Mouse (Mus musculus): Measurements from ENCODE around the gene Gm37419.

Gm37419 gene

DNA sequence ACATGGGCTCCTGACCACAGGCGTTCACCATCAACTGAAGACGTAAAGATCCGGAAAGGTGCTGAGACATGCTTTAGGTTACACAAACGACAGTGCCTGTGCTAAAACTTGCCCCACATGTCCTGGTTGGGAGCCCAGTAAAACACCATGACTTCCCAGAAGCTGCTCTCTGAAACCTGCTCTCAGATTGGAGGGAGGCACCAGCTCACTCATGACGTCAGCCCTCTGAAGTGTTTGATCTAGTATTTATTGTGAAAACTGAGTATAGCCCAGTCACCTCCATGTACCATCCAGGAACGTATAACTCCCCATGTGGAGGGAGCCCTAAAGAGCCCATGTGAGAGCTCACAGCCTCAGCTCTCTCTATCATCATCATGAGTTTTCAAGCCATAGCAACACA lies 9.6 kb downstream of the Gm37419 start:
- DNase-seq, result no peak

DNA sequence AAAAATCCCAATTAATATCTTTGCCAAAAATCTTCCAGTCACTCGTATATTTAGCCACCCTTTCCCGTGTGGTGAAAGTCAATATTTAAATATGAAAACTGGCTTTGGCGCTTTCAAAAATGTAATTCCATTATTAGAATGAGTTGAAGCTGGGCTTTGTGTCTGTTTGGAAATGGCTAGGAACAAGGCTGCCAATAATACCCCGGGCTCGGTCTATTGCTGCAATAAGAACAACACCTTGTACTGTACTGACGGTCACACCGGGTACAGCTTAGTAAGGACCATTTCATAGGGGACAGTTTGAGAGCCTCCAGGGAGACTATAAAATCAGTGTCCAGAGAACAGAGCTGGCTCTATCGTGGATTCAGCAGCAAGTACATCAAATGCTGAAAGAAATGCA lies 17.6 kb downstream of the Gm37419 start:
- no peak for DNase-seq

DNA sequence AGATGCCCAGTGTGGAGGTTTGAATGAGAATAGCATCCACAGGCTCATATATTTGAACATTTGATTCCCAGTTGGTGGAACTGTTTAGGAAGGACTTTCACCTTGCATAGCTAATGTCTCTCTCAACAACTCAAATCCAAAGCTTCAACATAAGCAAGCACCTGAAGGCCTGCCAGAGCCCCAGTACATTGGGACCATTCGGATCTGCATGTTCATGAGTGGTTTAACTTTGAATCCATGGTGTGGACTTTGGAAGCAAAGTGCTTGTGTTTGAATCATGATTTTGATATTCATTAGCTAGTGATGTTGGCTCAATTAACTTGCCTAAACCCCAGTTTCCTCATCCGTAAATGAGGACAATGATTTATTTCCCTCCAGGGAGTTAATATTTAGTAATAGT lies 21.6 kb downstream of the Gm37419 start:
- DNase-seq, result no peak

DNA sequence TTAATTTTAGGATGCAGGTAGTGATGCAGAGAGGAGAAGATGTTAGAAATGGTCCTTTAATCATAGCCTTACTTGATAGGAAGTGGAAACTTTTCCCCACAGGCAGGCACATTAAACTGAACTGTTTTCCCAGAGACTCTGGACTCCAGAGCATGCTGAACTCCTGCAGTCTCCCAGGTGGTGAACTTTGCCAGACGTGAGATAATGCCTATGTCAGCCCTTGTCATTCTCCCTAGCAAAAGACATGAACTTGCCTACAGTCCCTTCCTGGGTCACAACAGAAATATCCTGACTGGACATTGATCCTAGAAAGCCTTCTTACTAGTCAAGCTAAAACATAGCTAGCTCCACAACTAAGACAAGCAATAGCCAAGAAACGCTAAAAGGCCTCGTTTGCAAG lies 23.0 kb downstream of the Gm37419 start:
- no peak for DNase-seq

DNA sequence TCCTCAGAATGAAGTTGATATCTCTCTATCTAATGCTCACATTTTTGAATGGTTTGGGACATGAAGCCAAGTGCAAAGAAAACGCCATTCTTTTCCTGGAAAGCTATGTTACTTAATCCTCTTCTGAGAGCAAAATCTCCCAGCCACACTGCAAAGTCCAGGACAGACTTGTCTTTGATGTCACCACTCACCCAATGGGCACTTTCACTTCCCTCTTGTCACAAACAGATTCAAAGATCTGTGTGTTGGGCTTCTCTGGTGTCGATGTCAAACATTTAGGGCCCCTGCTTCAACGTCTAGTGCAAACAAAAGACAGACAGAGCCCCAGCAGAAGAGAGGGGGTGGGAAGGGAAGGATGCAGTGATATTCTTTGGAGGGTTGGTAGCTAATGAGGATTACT lies 23.8 kb downstream of the Gm37419 start:
- peak; percentile 18 for DNase-seq

- DNase-seq, result no peak
These were observed 26.1 kb downstream of the Gm37419 start for GRCm38 (mm10) chr16:24014378-24014777.

DNA sequence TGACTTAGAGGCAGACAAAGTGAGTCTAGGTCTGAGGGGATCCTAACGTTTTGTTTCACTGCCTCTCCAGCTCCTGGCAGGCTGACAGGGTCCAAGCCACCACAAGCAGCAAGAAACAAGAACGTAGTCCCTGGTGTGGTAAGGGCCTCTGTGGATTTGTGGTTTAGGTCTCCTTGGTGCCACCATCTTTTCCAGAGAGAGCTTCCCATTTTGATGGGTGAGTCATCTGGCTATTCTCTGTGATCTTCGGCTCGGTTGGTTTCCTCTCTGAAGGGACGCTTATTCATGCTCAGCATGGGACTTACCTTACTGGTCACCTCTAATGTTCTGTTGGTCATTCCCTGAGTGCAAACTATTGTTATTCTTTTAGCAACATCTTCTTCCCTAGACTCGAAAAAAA lies 28.0 kb downstream of the Gm37419 start:
- peak; percentile 13 for DNase-seq

DNA sequence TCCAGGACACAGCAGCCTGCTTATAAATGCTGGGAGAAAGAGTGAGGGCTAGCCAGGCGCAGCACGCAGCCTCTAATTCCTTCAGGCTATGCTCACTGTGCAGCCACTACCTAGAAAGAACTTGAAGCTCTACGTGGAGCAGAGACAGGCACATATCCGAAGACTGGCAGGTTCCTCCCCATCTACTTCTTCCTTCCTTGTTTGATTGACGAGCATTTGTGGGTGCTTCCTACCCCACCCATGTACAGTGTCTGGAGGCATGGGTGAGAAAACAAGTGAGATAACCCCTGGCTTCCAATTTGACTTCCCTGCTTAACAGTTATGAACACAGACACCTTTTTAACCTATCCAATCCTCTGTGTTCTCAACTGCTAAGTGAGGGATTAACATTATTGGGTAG lies 28.5 kb downstream of the Gm37419 start:
- DNase-seq, result no peak

- no peak for DNase-seq
These were observed 33.4 kb downstream of the Gm37419 start for GRCm38 (mm10) chr16:24021722-24022121.

DNA sequence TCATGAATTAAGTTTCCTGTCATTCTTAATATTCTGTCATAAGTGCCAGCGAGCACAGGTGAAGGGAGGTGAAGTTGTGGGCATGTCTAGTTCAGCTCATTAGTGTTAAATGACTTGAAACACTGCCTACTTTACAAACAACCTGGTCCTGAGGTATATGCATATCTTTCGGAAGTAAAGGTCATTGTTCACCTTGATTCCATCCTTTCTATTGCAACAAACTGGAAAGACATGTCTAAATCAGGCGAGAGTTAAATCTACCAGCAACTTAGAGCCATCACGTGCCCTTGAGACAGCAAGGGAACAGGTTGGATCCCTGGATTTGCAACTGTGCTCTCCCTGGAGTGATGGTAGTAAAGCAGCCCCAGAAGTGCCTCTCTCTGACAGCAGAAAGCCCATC lies 34.3 kb downstream of the Gm37419 start:
- no peak for DNase-seq

- no peak for DNase-seq
These were observed 37.2 kb downstream of the Gm37419 start for GRCm38 (mm10) chr16:24025442-24025841.

GRCm38 (mm10) chr16:24029965-24030672 lies 41.8 kb downstream of the Gm37419 start:
- DNase-seq, result peak; percentile 21

- no peak for DNase-seq
These were observed 45.0 kb downstream of the Gm37419 start for GRCm38 (mm10) chr16:24033259-24033658.

DNA sequence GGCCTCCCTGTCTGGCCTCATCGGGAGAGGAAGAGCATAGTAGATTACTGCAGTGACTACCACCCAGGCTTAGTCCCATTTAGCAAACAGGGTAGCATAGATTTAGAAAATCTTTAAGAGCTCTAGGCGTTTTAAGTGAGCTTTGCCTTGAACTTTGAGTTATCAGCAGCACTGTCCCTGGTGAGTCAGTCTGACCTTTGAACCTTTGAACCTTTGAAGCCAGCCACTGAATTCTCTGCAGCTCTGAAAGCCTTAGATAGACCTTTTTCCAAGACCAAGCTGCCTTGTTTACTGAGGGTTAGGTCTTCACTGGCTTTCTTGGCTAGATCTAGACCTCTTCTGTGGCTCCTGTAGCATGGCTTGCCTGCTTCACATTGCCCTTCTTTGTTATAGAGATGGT lies 46.2 kb downstream of the Gm37419 start:
- no peak for DNase-seq

- DNase-seq, result peak; percentile 48
These were observed 47.5 kb downstream of the Gm37419 start for GRCm38 (mm10) chr16:24035767-24036166.

DNA sequence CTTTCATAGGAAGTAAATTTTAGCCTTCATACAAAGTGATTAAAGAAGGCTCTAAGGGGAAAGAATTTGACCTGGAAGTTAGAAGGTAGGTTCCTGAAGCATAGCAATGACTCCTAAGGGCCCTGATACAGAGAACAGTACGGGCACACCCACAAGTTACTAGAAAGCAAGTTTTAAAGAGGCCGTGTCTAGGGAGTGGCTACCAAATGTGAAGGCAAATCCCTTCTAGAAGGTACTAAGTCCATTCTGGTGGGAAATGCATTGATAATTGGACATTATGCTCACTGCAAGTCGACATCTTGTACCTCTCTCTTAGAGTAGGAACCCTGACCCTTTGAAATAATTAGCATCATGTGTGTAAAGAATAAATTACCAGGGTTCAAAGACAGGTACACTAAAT lies 48.1 kb downstream of the Gm37419 start:
- no peak for DNase-seq
